Mouse (Mus musculus) ovary, postnatal 36 days (tissue): ENCODE results near the gene Klf4.

Source experiments
- DNase-seq: peaks from one replicate; pipeline ENCODE4 v3.0.0; 2022; ENCODE audit warnings: low spot score, mixed read lengths

Gene Klf4

GRCm38 (mm10) chr4:55526247-55527115, 5.8 kb downstream of the Klf4 start:
- no peak for DNase-seq

- no peak for DNase-seq
These were observed 8.3 kb downstream of the Klf4 start for GRCm38 (mm10) chr4:55523921-55524320.

GRCm38 (mm10) chr4:55517438-55517837, 14.8 kb downstream of the Klf4 start:
- DNase-seq: no peak

- DNase-seq: no peak
These were observed 16.2 kb downstream of the Klf4 start for GRCm38 (mm10) chr4:55516048-55516447.

- DNase-seq: peak; percentile 83
These were observed 17.5 kb downstream of the Klf4 start for GRCm38 (mm10) chr4:55514733-55515176.

- no peak for DNase-seq
These were observed 18.5 kb downstream of the Klf4 start for GRCm38 (mm10) chr4:55513615-55514279.

GRCm38 (mm10) chr4:55511389-55511788, 20.9 kb downstream of the Klf4 start:
- DNase-seq: no peak

- DNase-seq: no peak
These were observed 23.6 kb downstream of the Klf4 start for GRCm38 (mm10) chr4:55508712-55509111.

- no peak for DNase-seq
These were observed 33.6 kb downstream of the Klf4 start for GRCm38 (mm10) chr4:55498621-55499020.

- no peak for DNase-seq
These were observed 35.9 kb downstream of the Klf4 start for GRCm38 (mm10) chr4:55496416-55496815.

- DNase-seq: no peak
These were observed 39.0 kb downstream of the Klf4 start for GRCm38 (mm10) chr4:55493261-55493660.

- no peak for DNase-seq
These were observed 42.9 kb downstream of the Klf4 start for GRCm38 (mm10) chr4:55489328-55489727.

- no peak for DNase-seq
These were observed 43.7 kb downstream of the Klf4 start for GRCm38 (mm10) chr4:55488604-55489003.

- peak; percentile 72 for DNase-seq
These were observed 51.9 kb downstream of the Klf4 start for GRCm38 (mm10) chr4:55480322-55480767.

- DNase-seq: no peak
These were observed 53.9 kb downstream of the Klf4 start for GRCm38 (mm10) chr4:55478333-55478732.

GRCm38 (mm10) chr4:55477933-55478332, 54.3 kb downstream of the Klf4 start:
- DNase-seq: peak; percentile 54

- no peak for DNase-seq
These were observed 55.0 kb downstream of the Klf4 start for GRCm38 (mm10) chr4:55477210-55477759.
